Mouse (Mus musculus): Measurements from ENCODE around the gene Hbs1l. TPM values are rescaled to one million over a fixed set of nuclear protein-coding genes. Genes with fewer than 3 reads are reported as not detected.

The Hbs1l gene
- polyA plus RNA-seq, 1 experiment from 2014 or later: 62.1 TPM

DNA sequence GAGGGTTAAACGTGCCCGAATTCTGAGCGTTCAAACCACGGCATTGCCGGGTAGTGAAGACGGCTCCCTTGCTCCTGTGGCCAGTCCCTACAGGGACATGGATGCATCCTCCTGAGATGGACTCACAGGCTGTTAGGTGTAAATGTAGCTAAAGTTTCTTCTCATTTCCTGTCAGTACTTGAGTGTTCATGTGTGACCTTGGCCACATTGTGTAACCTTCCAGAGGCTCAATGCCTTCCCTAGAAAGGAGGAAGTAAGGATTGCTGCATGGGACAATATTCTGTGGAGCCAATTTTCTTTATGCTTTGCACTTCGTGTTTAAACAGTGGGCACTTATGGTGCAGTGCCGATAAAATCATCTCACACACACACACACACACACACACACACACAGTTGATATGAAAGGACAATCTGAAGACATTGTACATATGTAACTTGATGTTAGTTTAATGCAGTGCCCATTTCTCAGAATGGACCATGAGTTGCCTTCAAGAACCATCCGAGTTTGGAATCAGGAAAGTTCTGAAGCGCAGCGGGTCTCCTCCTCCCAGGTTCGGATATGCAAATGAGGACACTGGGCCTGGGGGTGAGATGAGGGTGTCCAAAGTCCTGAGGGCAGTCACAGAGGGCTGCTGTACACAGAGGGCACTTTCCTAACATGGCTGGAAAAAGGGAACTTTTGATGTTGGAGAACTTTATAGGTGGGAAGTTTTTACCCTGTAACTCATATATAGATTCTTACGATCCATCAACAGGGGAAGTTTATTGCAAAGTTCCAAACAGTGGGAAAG, 81.1 kb downstream of the Hbs1l start, which contains the start of gene Aldh8a1:
Aldh8a1 (plus strand) TSS at position 610 of the 792 bp plus-strand sequence.
- ATAC-seq (replicated peaks; ENCODE audit: low FRiP score, low read depth) (no peak), DNase-seq (ENCODE audit: low spot score) (no peak)
- 78% methylated on average over 13 of the region's 13 CpGs for WGBS
- no peaks in the 10 kb centered on the region for H3K36me3 ChIP-seq (ENCODE audit: insufficient read depth, low read length)
- no peak for TF ChIP-seq CTCF (IDR thresholded peaks at IDR 0.05; ENCODE audit: low read depth)
- H3K9me3 ChIP-seq (replicated peaks; ENCODE audit: low read length): no peaks in the 10 kb centered on the region
- H3K4me1 ChIP-seq (replicated peaks; ENCODE audit: insufficient read depth, low read length): no peaks in the 10 kb centered on the region
- H3K4me2 ChIP-seq (ENCODE audit: low read length): no peak within 1 kb of the TSS
- no peak within 1 kb of the TSS for H3K4me3 ChIP-seq (replicated peaks; ENCODE audit: low read depth, low read length)
- no peaks in the 10 kb centered on the region for H3K27me3 ChIP-seq (ENCODE audit: insufficient read depth, low read length)
- no peak within 1 kb of the TSS for H3K9ac ChIP-seq (ENCODE audit: low read depth, low read length)
- no peak within 1 kb of the TSS for H3K27ac ChIP-seq

DNA sequence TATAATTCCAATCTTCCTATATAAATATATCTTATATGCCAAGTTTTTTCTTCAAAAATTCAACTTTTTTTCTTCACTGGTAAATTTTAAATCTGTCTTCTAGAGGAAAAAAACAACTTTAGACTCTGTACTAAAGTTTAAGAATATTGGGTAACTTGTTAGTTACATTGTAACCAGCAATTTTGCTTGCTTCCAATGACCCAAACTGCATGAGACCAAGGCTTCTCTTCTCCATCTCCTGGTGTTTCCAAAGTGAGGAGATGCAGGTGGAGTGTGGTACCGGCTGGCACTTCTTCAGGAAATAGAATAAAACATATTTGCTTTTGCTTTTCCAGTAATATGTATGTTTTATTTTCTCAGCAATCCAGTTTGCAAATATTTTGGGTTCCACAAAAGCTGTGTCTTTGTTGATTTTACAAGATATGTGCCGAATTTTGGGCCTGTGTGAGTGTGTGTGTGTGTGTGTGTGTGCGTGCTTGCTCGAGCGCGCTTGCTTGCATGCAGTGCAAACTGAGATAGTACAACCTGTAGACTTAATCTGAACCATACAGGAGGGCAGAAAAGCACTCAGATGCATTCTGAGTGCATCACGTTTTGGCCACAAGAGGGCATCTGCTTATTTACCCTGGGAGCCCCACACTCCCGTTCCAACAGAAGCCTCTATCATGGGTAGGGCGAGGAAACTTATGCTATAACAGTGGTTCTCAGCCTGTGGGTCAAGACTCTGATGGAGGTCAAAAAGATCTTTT, 82.6 kb downstream of the Hbs1l start:
- no peaks in the 10 kb centered on the region for H3K4me1 ChIP-seq (replicated peaks; ENCODE audit: insufficient read depth, low read length)
- DNase-seq (ENCODE audit: low spot score): peak; percentile 18
- H3K36me3 ChIP-seq (ENCODE audit: insufficient read depth, low read length): no peaks in the 10 kb centered on the region
- no peak for ATAC-seq (replicated peaks; ENCODE audit: low FRiP score, low read depth)
- H3K4me3 ChIP-seq (replicated peaks; ENCODE audit: low read depth, low read length): no peak overlapping the region
- TF ChIP-seq CTCF (IDR thresholded peaks at IDR 0.05; ENCODE audit: low read depth): peak; percentile 66
- H3K27me3 ChIP-seq (ENCODE audit: insufficient read depth, low read length): no peaks in the 10 kb centered on the region
- WGBS: 66% methylated on average over 9 of the region's 9 CpGs
- no peak overlapping the region for H3K27ac ChIP-seq
- no peak overlapping the region for H3K9ac ChIP-seq (ENCODE audit: low read depth, low read length)
- H3K4me2 ChIP-seq (ENCODE audit: low read length): no peak overlapping the region
- no peaks in the 10 kb centered on the region for H3K9me3 ChIP-seq (replicated peaks; ENCODE audit: low read length)

DNA sequence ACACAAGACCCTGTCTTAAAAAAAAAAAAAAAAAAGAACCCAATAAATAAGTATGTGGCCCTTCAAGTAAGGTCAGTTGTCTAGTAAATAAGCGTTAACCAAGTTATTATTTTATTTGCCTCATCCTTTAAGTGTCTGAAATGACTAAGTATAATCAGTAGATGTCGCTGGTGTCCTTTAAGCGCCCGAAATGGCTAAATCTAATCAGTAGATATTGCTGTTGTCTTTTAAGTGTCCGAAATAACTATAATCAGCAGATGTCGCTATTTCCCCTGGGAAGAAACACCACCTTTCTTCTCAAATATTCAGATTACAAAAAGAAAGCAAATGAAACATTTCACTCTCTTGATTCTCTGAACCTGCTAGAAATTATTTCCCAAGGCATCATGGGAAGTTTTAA, 87.1 kb downstream of the Hbs1l start:
- Histone ChIP-seq H3K36me3 (ENCODE audit: insufficient read depth, low read length) (no peaks in the 10 kb centered on the region), H3K4me3 (replicated peaks; ENCODE audit: low read depth, low read length) (no peak overlapping the region), H3K9me3 (replicated peaks; ENCODE audit: low read length) (no peaks in the 10 kb centered on the region), H3K9ac (ENCODE audit: low read depth, low read length) (no peak overlapping the region), H3K4me2 (ENCODE audit: low read length) (no peak overlapping the region), H3K27me3 (ENCODE audit: insufficient read depth, low read length) (no peaks in the 10 kb centered on the region), H3K4me1 (replicated peaks; ENCODE audit: insufficient read depth, low read length) (no peaks in the 10 kb centered on the region), H3K27ac (no peak overlapping the region)
- DNase-seq (ENCODE audit: low spot score) (peak; percentile 96), ATAC-seq (replicated peaks; ENCODE audit: low FRiP score, low read depth) (no peak)
- peak; percentile 98 for TF ChIP-seq CTCF (IDR thresholded peaks at IDR 0.05; ENCODE audit: low read depth)
- 13% methylated on average over 6 of the region's 6 CpGs for WGBS

- no peak for TF ChIP-seq CTCF (IDR thresholded peaks at IDR 0.05; ENCODE audit: low read depth)
- Histone ChIP-seq H3K9ac (ENCODE audit: low read depth, low read length) (no peak overlapping the region), H3K4me3 (replicated peaks; ENCODE audit: low read depth, low read length) (no peak overlapping the region), H3K27me3 (ENCODE audit: insufficient read depth, low read length) (no peaks in the 10 kb centered on the region), H3K9me3 (replicated peaks; ENCODE audit: low read length) (no peaks in the 10 kb centered on the region), H3K36me3 (ENCODE audit: insufficient read depth, low read length) (no peaks in the 10 kb centered on the region), H3K27ac (no peak overlapping the region), H3K4me2 (ENCODE audit: low read length) (no peak overlapping the region), H3K4me1 (replicated peaks; ENCODE audit: insufficient read depth, low read length) (no peaks in the 10 kb centered on the region)
- ATAC-seq (replicated peaks; ENCODE audit: low FRiP score, low read depth) (no peak), DNase-seq (ENCODE audit: low spot score) (no peak)
- WGBS: 70% methylated on average over 3 of the region's 3 CpGs
Measured at GRCm38 (mm10) chr10:21385111-21385663, 89.4 kb downstream of the Hbs1l start.

GRCm38 (mm10) chr10:21389075-21389474, 93.3 kb downstream of the Hbs1l start:
- no peak overlapping the region for H3K9ac ChIP-seq (ENCODE audit: low read depth, low read length)
- no peak overlapping the region for H3K4me3 ChIP-seq (replicated peaks; ENCODE audit: low read depth, low read length)
- no peak for ATAC-seq (replicated peaks; ENCODE audit: low FRiP score, low read depth)
- DNase-seq (ENCODE audit: low spot score): no peak
- WGBS: 89% methylated on average over 11 of the region's 11 CpGs
- H3K9me3 ChIP-seq (replicated peaks; ENCODE audit: low read length): no peaks in the 10 kb centered on the region
- H3K27ac ChIP-seq: no peak overlapping the region
- no peaks in the 10 kb centered on the region for H3K4me1 ChIP-seq (replicated peaks; ENCODE audit: insufficient read depth, low read length)
- no peaks in the 10 kb centered on the region for H3K27me3 ChIP-seq (ENCODE audit: insufficient read depth, low read length)
- H3K4me2 ChIP-seq (ENCODE audit: low read length): no peak overlapping the region
- no peaks in the 10 kb centered on the region for H3K36me3 ChIP-seq (ENCODE audit: insufficient read depth, low read length)
- no peak for TF ChIP-seq CTCF (IDR thresholded peaks at IDR 0.05; ENCODE audit: low read depth)

- Histone ChIP-seq H3K4me3 (replicated peaks; ENCODE audit: low read depth, low read length) (no peak overlapping the region), H3K4me2 (ENCODE audit: low read length) (no peak overlapping the region), H3K9ac (ENCODE audit: low read depth, low read length) (no peak overlapping the region), H3K9me3 (replicated peaks; ENCODE audit: low read length) (no peaks in the 10 kb centered on the region), H3K4me1 (replicated peaks; ENCODE audit: insufficient read depth, low read length) (no peaks in the 10 kb centered on the region), H3K36me3 (ENCODE audit: insufficient read depth, low read length) (no peaks in the 10 kb centered on the region), H3K27me3 (ENCODE audit: insufficient read depth, low read length) (no peaks in the 10 kb centered on the region), H3K27ac (no peak overlapping the region)
- TF ChIP-seq CTCF (IDR thresholded peaks at IDR 0.05; ENCODE audit: low read depth): no peak
- DNase-seq (ENCODE audit: low spot score) (no peak), ATAC-seq (replicated peaks; ENCODE audit: low FRiP score, low read depth) (no peak)
- 82% methylated on average over 4 of the region's 4 CpGs for WGBS
Measured at GRCm38 (mm10) chr10:21390440-21390839, 94.7 kb downstream of the Hbs1l start.

All from kidney, postnatal 0 days (tissue).